Mouse (Mus musculus) liver, postnatal 0 days (tissue): ENCODE results near the gene Cideb.

ENCODE experiments used
- CTCF ChIP-seq: sonication (generic); IDR thresholded peaks from 2 replicates; pipeline ENCODE4 v1.5.1; 2016; ENCODE audit warnings: antibody characterized with exemption, low read depth
- EP300 ChIP-seq: IDR thresholded peaks from 2 replicates; pipeline ENCODE4 v1.6.1; 2016; ENCODE audit warnings: antibody characterized with exemption, low read depth, mild to moderate bottlenecking

- TF ChIP-seq CTCF (no peak), EP300 (no peak)
Observed at GRCm38 (mm10) chr14:55787731-55788130, 29.5 kb upstream of the Cideb start.
